Mouse (Mus musculus): ENCODE results near the gene Pja2.
"Not testable (repeated sequence)": the region's sequence is repeated elsewhere in the genome, so short reads cannot be mapped to it uniquely, and the experiment has no call there.

The Pja2 gene

GRCm38 (mm10) chr17:64281368-64281767, 50.3 kb downstream of the Pja2 start:
- not testable (repeated sequence) for DNase-seq (ENCODE audit: low spot score)

- no peak for DNase-seq (ENCODE audit: low spot score)
Observed at GRCm38 (mm10) chr17:64277649-64278212, 54.0 kb downstream of the Pja2 start.

- DNase-seq (ENCODE audit: low spot score) = no peak
Observed at GRCm38 (mm10) chr17:64276666-64277065, 55.0 kb downstream of the Pja2 start.

- no peak for DNase-seq (ENCODE audit: low spot score)
Observed at GRCm38 (mm10) chr17:64275188-64275587, 56.5 kb downstream of the Pja2 start.

- no peak for DNase-seq (ENCODE audit: low spot score)
Observed at GRCm38 (mm10) chr17:64274341-64275105, 57.2 kb downstream of the Pja2 start.

- DNase-seq (ENCODE audit: low spot score) = no peak
Observed at GRCm38 (mm10) chr17:64260571-64260970, 71.1 kb downstream of the Pja2 start.

- no peak for DNase-seq (ENCODE audit: low spot score)
Observed at GRCm38 (mm10) chr17:64248246-64248645, 83.5 kb downstream of the Pja2 start.

GRCm38 (mm10) chr17:64242898-64243297, 88.8 kb downstream of the Pja2 start:
- DNase-seq (ENCODE audit: low spot score) = no peak

- no peak for DNase-seq (ENCODE audit: low spot score)
Observed at GRCm38 (mm10) chr17:64242310-64242859, 89.3 kb downstream of the Pja2 start.

GRCm38 (mm10) chr17:64241544-64242292, 90.0 kb downstream of the Pja2 start:
- no peak for DNase-seq (ENCODE audit: low spot score)

GRCm38 (mm10) chr17:64232134-64232533, 99.6 kb downstream of the Pja2 start:
- no peak for DNase-seq (ENCODE audit: low spot score)

- not testable (repeated sequence) for DNase-seq (ENCODE audit: low spot score)
Observed at GRCm38 (mm10) chr17:64231637-64232036, 100.1 kb downstream of the Pja2 start.

GRCm38 (mm10) chr17:64231172-64231571, 100.5 kb downstream of the Pja2 start:
- DNase-seq (ENCODE audit: low spot score) = no peak

Data from ovary, postnatal 36 days (tissue).